Mouse (Mus musculus): Measurements from ENCODE around the gene C77080. TPM values are rescaled to one million over a fixed set of nuclear protein-coding genes. Genes with fewer than 3 reads are reported as not detected.
"Not testable (repeated sequence)": the region's sequence is repeated elsewhere in the genome, so short reads cannot be mapped to it uniquely, and the experiment has no call there.

C77080 gene
- polyA plus RNA-seq, 1 experiment from 2014 or later = 7.2 TPM

GRCm38 (mm10) chr4:129222019-129222925, 38.9 kb downstream of the C77080 start:
- no peak for DNase-seq (ENCODE audit: low spot score)
- Histone ChIP-seq H3K4me3 (ENCODE audit: low read depth, low read length) (no peak overlapping the region), H3K27ac (ENCODE audit: low read depth) (no peak overlapping the region), H3K36me3 (ENCODE audit: control insufficient read depth, insufficient read depth, low read length) (peaks cover 55% of the 10 kb centered on the region), H3K4me2 (ENCODE audit: low read length) (no peak overlapping the region), H3K9ac (ENCODE audit: low read length) (no peak overlapping the region), H3K27me3 (replicated peaks; ENCODE audit: control insufficient read depth, insufficient read depth, low read length) (0 out of 2 replicates have a peak, but pooled peaks cover 9% of the 10 kb centered on the region), H3K9me3 (ENCODE audit: control insufficient read depth, low read length) (no peaks in the 10 kb centered on the region), H3K4me1 (replicated peaks; ENCODE audit: control insufficient read depth, insufficient read depth, low read length) (peaks cover 18% of the 10 kb centered on the region)
- ATAC-seq (replicated peaks; ENCODE audit: low FRiP score, low TSS enrichment, low read depth) = no peak
- WGBS = 74% methylated on average over 31 of the region's 31 CpGs

- no peak overlapping the region for H3K4me2 ChIP-seq (ENCODE audit: low read length)
- no peak overlapping the region for H3K27ac ChIP-seq (ENCODE audit: low read depth)
- no peak overlapping the region for H3K4me3 ChIP-seq (ENCODE audit: low read depth, low read length)
- WGBS = 71% methylated on average over 23 of the region's 23 CpGs
- no peaks in the 10 kb centered on the region for H3K9me3 ChIP-seq (ENCODE audit: control insufficient read depth, low read length)
- H3K27me3 ChIP-seq (replicated peaks; ENCODE audit: control insufficient read depth, insufficient read depth, low read length) = 0 out of 2 replicates have a peak, but pooled peaks cover 9% of the 10 kb centered on the region
- peaks cover 64% of the 10 kb centered on the region for H3K36me3 ChIP-seq (ENCODE audit: control insufficient read depth, insufficient read depth, low read length)
- H3K4me1 ChIP-seq (replicated peaks; ENCODE audit: control insufficient read depth, insufficient read depth, low read length) = peaks cover 9% of the 10 kb centered on the region
- H3K9ac ChIP-seq (ENCODE audit: low read length) = no peak overlapping the region
- no peak for ATAC-seq (replicated peaks; ENCODE audit: low FRiP score, low TSS enrichment, low read depth)
- DNase-seq (ENCODE audit: low spot score) = no peak
These were observed 39.9 kb downstream of the C77080 start for GRCm38 (mm10) chr4:129221097-129222010.

DNA sequence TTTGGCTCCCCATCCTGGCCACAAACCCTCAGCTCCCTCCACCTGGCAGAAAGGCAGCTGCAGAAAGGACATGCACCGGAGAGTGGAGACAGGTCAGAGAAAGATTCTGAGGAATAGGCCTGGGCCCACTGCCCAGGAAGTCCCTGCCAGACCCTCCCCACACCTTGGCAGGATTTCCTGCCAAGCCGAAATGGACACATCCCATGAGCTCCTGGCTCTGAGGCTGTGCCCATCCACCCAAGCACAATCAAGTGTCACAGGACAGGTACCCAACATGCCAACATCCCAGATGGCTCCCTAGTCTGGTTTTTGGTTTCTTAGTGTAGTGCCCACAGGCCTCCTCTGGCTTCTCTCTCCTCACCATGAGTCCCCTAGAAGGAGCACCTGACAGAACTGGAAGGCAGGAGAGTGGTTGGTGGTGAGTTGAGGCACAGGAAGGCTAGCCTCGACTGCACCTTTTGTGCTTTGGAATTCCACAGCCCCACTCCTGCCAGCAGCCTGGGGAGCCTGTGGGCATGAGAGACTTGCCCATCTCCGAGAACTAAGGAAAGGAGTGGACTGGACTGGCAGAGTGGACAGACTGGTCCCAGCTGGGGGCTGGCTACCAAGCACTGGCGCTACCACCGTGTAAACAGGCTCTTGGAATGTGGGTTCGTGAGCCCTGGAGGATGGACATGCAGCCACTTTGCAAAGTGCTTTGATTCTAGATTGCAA, 40.7 kb downstream of the C77080 start:
- H3K4me3 ChIP-seq (ENCODE audit: low read depth, low read length) = no peak overlapping the region
- H3K36me3 ChIP-seq (ENCODE audit: control insufficient read depth, insufficient read depth, low read length) = peaks cover 70% of the 10 kb centered on the region
- H3K9ac ChIP-seq (ENCODE audit: low read length) = no peak overlapping the region
- H3K27me3 ChIP-seq (replicated peaks; ENCODE audit: control insufficient read depth, insufficient read depth, low read length) = 0 out of 2 replicates have a peak, but pooled peaks cover 7% of the 10 kb centered on the region
- H3K27ac ChIP-seq (ENCODE audit: low read depth) = no peak overlapping the region
- peaks cover 8% of the 10 kb centered on the region; the same call in 1 of the 2 replicates for H3K4me1 ChIP-seq (replicated peaks; ENCODE audit: control insufficient read depth, insufficient read depth, low read length)
- ATAC-seq (replicated peaks; ENCODE audit: low FRiP score, low TSS enrichment, low read depth) (no peak), DNase-seq (ENCODE audit: low spot score) (no peak)
- no peaks in the 10 kb centered on the region for H3K9me3 ChIP-seq (ENCODE audit: control insufficient read depth, low read length)
- 66% methylated on average over 7 of the region's 7 CpGs for WGBS
- no peak overlapping the region for H3K4me2 ChIP-seq (ENCODE audit: low read length)

- no peak for ATAC-seq (replicated peaks; ENCODE audit: low FRiP score, low TSS enrichment, low read depth)
These were observed 42.0 kb downstream of the C77080 start for GRCm38 (mm10) chr4:129219198-129219597.

GRCm38 (mm10) chr4:129218569-129219175, 42.5 kb downstream of the C77080 start:
- ATAC-seq (replicated peaks; ENCODE audit: low FRiP score, low TSS enrichment, low read depth) (no peak), DNase-seq (ENCODE audit: low spot score) (no peak)
- Histone ChIP-seq H3K9me3 (ENCODE audit: control insufficient read depth, low read length) (no peaks in the 10 kb centered on the region), H3K4me3 (ENCODE audit: low read depth, low read length) (no peak overlapping the region), H3K36me3 (ENCODE audit: control insufficient read depth, insufficient read depth, low read length) (peaks cover 78% of the 10 kb centered on the region), H3K4me1 (replicated peaks; ENCODE audit: control insufficient read depth, insufficient read depth, low read length) (peaks cover 8% of the 10 kb centered on the region; the same call in 1 of the 2 replicates), H3K27me3 (replicated peaks; ENCODE audit: control insufficient read depth, insufficient read depth, low read length) (0 out of 2 replicates have a peak, but pooled peaks cover 2% of the 10 kb centered on the region), H3K9ac (ENCODE audit: low read length) (no peak overlapping the region), H3K27ac (ENCODE audit: low read depth) (no peak overlapping the region), H3K4me2 (ENCODE audit: low read length) (no peak overlapping the region)
- WGBS = 76% methylated on average over 7 of the region's 7 CpGs

More at GRCm38 (mm10) chr4:129219198-129219597, 42.0 kb downstream of the C77080 start:
- Histone ChIP-seq H3K4me1 (replicated peaks; ENCODE audit: control insufficient read depth, insufficient read depth, low read length) (peaks cover 8% of the 10 kb centered on the region; the same call in 1 of the 2 replicates), H3K4me3 (ENCODE audit: low read depth, low read length) (no peak overlapping the region), H3K4me2 (ENCODE audit: low read length) (no peak overlapping the region), H3K36me3 (ENCODE audit: control insufficient read depth, insufficient read depth, low read length) (peaks cover 78% of the 10 kb centered on the region), H3K27me3 (replicated peaks; ENCODE audit: control insufficient read depth, insufficient read depth, low read length) (0 out of 2 replicates have a peak, but pooled peaks cover 2% of the 10 kb centered on the region), H3K9ac (ENCODE audit: low read length) (no peak overlapping the region), H3K9me3 (ENCODE audit: control insufficient read depth, low read length) (no peaks in the 10 kb centered on the region), H3K27ac (ENCODE audit: low read depth) (no peak overlapping the region)
- WGBS = 85% methylated on average over 10 of the region's 10 CpGs
- DNase-seq (ENCODE audit: low spot score) = no peak

DNA sequence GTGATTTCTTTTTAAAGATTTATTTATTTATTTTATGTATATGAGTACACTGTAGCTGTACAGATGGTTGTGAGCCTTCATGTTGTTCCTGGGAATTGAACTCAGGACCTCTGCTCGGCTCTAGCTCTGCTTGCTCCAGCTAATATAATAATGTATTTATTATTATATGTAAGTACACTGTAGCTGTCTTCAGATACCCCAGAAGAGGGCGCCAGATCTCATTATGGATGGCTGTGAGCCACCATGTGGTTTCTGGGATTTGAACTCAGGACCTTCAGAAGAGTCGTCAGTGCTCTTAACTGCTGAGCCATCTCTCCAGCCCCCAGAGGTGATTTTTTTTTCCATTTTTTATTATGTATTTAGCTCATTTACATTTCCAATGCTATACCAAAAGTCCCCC, 48.7 kb downstream of the C77080 start:
- DNase-seq (ENCODE audit: low spot score); H3K9ac ChIP-seq (ENCODE audit: low read length); H3K4me3 ChIP-seq (ENCODE audit: low read depth, low read length); H3K27ac ChIP-seq (ENCODE audit: low read depth); H3K9me3 ChIP-seq (ENCODE audit: control insufficient read depth, low read length); ATAC-seq (replicated peaks; ENCODE audit: low FRiP score, low TSS enrichment, low read depth); H3K4me1 ChIP-seq (replicated peaks; ENCODE audit: control insufficient read depth, insufficient read depth, low read length); H3K4me2 ChIP-seq (ENCODE audit: low read length); H3K27me3 ChIP-seq (replicated peaks; ENCODE audit: control insufficient read depth, insufficient read depth, low read length): not testable (repeated sequence)
- peaks cover 88% of the 10 kb centered on the region for H3K36me3 ChIP-seq (ENCODE audit: control insufficient read depth, insufficient read depth, low read length)
- 69% methylated on average over 3 of the region's 3 CpGs for WGBS

DNA sequence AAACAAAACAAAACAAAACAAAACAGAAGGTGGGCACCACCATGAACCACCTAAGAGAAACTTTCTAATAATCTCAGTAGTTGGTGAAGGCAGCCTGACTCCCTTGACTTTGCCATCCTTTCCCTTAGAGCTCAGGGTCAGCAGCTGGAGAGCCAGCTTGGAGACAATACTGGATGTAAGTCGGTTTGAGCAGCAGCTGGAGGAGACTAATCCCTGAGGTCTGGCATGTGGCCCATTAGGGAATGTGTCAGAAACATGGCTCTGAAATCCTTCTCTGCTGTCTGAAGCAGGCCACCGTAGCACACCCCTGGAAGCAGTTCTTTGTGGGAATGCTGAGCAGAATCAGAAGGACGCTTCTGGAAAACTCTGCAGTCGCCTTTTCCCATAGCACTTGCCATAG, 49.7 kb downstream of the C77080 start:
- DNase-seq (ENCODE audit: low spot score) (no peak), ATAC-seq (replicated peaks; ENCODE audit: low FRiP score, low TSS enrichment, low read depth) (no peak)
- Histone ChIP-seq H3K4me1 (replicated peaks; ENCODE audit: control insufficient read depth, insufficient read depth, low read length) (no peaks in the 10 kb centered on the region), H3K9me3 (ENCODE audit: control insufficient read depth, low read length) (no peaks in the 10 kb centered on the region), H3K27me3 (replicated peaks; ENCODE audit: control insufficient read depth, insufficient read depth, low read length) (no peaks in the 10 kb centered on the region), H3K27ac (ENCODE audit: low read depth) (no peak overlapping the region), H3K4me3 (ENCODE audit: low read depth, low read length) (no peak overlapping the region), H3K36me3 (ENCODE audit: control insufficient read depth, insufficient read depth, low read length) (peaks cover 88% of the 10 kb centered on the region), H3K4me2 (ENCODE audit: low read length) (no peak overlapping the region), H3K9ac (ENCODE audit: low read length) (no peak overlapping the region)
- WGBS = 83% methylated on average over 4 of the region's 4 CpGs
